Mouse (Mus musculus) G1E (cell line): ENCODE data around the gene Atad3a.

ENCODE experiments used
- CTCF ChIP-seq: IDR thresholded peaks from 2 replicates; pipeline ENCODE4 v1.5.1; 2012; ENCODE audit warnings: low read depth, low read length, inconsistent platforms, mixed read lengths
- GATA1 ChIP-seq: IDR thresholded peaks from 2 replicates; pipeline ENCODE4 v1.6.1; 2012; ENCODE audit warnings: borderline replicate concordance, low read length, inconsistent platforms, mixed read lengths
- POLR2AphosphoS5 ChIP-seq: IDR thresholded peaks from 2 replicates; pipeline ENCODE4 v1.6.1; 2012; ENCODE audit warnings: low read depth, low read length, inconsistent platforms; ENCODE audit not compliant: insufficient replicate concordance

DNA sequence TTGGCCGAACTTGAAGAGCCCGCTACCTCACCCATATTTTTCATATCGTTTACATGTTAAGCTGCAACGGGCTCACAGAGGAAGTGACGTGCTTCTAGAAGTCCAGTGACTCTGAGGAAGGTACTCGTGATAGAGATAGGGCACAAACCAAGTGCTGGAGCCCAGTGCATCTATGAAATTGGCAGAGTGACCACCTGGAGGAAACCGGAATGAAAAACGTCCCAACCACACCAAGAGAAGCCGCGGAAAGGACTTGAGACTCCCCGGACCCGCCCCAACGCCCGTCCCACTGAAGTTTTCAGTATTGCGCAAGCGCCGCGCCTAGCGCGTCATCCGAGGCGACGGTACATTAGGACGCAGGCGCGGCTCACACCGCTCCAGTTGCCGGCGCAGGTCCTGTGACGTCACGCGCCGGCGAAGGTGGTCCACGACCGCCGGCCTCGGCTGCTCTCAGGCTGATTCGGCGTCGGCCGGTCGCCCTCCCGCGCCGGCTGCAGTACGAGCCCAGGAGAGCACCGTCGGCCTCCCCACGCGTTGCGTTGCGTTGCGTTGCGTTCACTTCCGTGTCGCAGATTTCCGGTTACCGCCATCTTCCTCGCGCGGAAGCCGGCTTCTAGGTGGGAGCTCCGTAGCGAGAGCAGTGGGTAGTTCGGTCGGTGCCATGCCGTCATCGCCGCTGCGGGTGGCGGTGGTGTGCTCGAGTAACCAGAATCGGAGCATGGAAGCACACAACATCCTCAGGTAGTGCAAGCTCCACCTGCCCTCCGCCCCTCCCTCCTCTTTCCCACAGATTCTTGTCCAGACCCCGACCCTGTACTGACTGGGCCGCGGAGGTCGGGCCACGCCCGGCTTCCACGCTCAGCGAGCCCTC lies 55.9 kb downstream of the Atad3a start, which contains the start of gene Ssu72:
- no peak for TF ChIP-seq CTCF
- no peak for TF ChIP-seq GATA1
- TF ChIP-seq POLR2AphosphoS5: no peak
